Mouse (Mus musculus) myocyte (in vitro differentiated cells): Measurements from ENCODE around the gene 1110017D15Rik. TPM values are rescaled to one million over a fixed set of nuclear protein-coding genes. Genes with fewer than 3 reads are reported as not detected.

Experiments
- H3K27me3 ChIP-seq: one replicate; pipeline ENCODE4 v1.6.1; 2011; ENCODE audit not compliant: control insufficient read depth, insufficient read depth, insufficient read length
- H3K36me3 ChIP-seq: one replicate; pipeline ENCODE4 v1.6.1; 2011; ENCODE audit not compliant: control insufficient read depth, insufficient read depth
- H3K4me2 ChIP-seq: one replicate; pipeline ENCODE4 v1.6.1; 2011; ENCODE audit warnings: low read depth, control low read depth
- H3K4me3 ChIP-seq: one replicate; pipeline ENCODE4 v1.5.1; 2011; ENCODE audit warnings: mild to moderate bottlenecking, control low read depth, moderate library complexity
- H3K79me2 ChIP-seq: one replicate; pipeline ENCODE4 v1.6.1; 2011; ENCODE audit not compliant: control insufficient read depth, insufficient read depth
- H3ac ChIP-seq: one replicate; pipeline ENCODE4 v1.6.1; 2011; ENCODE audit not compliant: control insufficient read depth, insufficient read length
- CEBPB ChIP-seq: IDR thresholded peaks from 2 replicates; pipeline ENCODE4 v1.6.1; 2011; ENCODE audit warnings: mild to moderate bottlenecking, moderate library complexity; ENCODE audit not compliant: poor library complexity, insufficient read depth, severe bottlenecking
- E2F4 ChIP-seq: IDR thresholded peaks from one replicate; pipeline ENCODE4 v1.6.1; 2011; ENCODE audit warnings: mild to moderate bottlenecking, control low read depth, moderate library complexity; ENCODE audit not compliant: insufficient read depth
- MAX ChIP-seq: IDR thresholded peaks from one replicate; pipeline ENCODE4 v1.6.1; 2011; ENCODE audit warnings: low read depth, mild to moderate bottlenecking, control low read depth
- MYOD1 ChIP-seq, 3 experiments: IDR thresholded peaks; one replicate each; pipeline ENCODE4 v1.6.1; 2011; ENCODE audit warnings: control low read depth in 2 of 3, low read depth in 2 of 3, mild to moderate bottlenecking in 2 of 3, moderate library complexity in 1 of 3; ENCODE audit not compliant: insufficient read length in 2 of 3, control insufficient read depth in 1 of 3
- MYOG ChIP-seq, 3 experiments: IDR thresholded peaks; one replicate each; pipeline ENCODE4 v1.6.1; 2011; ENCODE audit warnings: control low read depth in 2 of 3, low read depth in 2 of 3, mild to moderate bottlenecking in 2 of 3; ENCODE audit not compliant: insufficient read length in 2 of 3, control insufficient read depth in 1 of 3, insufficient read depth in 1 of 3
- POLR2A ChIP-seq: IDR thresholded peaks from one replicate; pipeline ENCODE4 v1.6.1; 2011; ENCODE audit warnings: low read depth, mild to moderate bottlenecking, control low read depth, moderate library complexity; ENCODE audit not compliant: insufficient read length
- POLR2AphosphoS2 ChIP-seq: IDR thresholded peaks from one replicate; pipeline ENCODE4 v1.6.1; 2011; ENCODE audit warnings: low read depth, control low read depth; ENCODE audit not compliant: insufficient read length
- REST ChIP-seq: IDR thresholded peaks from one replicate; pipeline ENCODE4 v1.6.1; 2011; ENCODE audit warnings: mild to moderate bottlenecking, control low read depth, moderate library complexity; ENCODE audit not compliant: insufficient read depth, insufficient read length
- SRF ChIP-seq: IDR thresholded peaks from one replicate; pipeline ENCODE4 v1.6.1; 2011; ENCODE audit warnings: low read depth; ENCODE audit not compliant: control insufficient read depth, insufficient read length
- TCF12 ChIP-seq: IDR thresholded peaks from one replicate; pipeline ENCODE4 v1.6.1; 2011; ENCODE audit warnings: mild to moderate bottlenecking, control low read depth; ENCODE audit not compliant: poor library complexity, insufficient read depth, severe bottlenecking
- TCF3 ChIP-seq: IDR thresholded peaks from one replicate; pipeline ENCODE4 v1.6.1; 2011; ENCODE audit warnings: low read depth, control low read depth; ENCODE audit not compliant: insufficient read length
- USF1 ChIP-seq: IDR thresholded peaks from one replicate; pipeline ENCODE4 v1.6.1; 2011; ENCODE audit warnings: low read depth, mild to moderate bottlenecking, control low read depth, moderate library complexity
- polyA plus RNA-seq: library from polyadenylated mRNA; unstranded; fragments of >200 nt; fragmentation: generic; extraction: Trizol; gene quantifications from one replicate; pipeline ENCODE4 v1.2.1, GENCODE M21; 2012; ENCODE audit warnings: missing spikeins

Gene 1110017D15Rik
- polyA plus RNA-seq, 1 experiment: 0.06 TPM

DNA sequence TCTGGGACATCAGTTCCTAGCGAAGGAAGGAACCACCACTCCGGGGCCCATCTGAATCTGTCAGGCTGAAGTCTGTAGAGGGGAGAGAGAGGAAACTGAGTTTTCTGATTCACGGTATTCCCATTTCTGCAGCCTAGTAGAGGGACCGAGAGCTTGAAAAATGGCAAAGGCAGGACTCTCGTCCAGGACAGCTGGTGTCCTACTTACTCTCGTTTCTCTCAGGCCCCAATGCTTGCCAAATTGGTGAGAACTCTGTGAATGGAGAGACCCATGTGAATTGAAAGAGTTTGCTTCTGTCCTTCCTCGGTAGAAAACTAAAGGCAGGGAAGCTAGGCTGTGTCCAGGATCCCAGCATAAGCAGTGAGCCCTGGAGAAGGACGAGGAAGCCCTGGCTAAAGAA is 17.5 kb downstream of the 1110017D15Rik start:
- Histone ChIP-seq H3K4me3 (no peak overlapping the region), H3K4me2 (no peak overlapping the region), H3K27me3 (no peaks in the 10 kb centered on the region), H3K36me3 (no peaks in the 10 kb centered on the region), H3K79me2 (no peaks in the 10 kb centered on the region), H3ac (no peak overlapping the region)
- TF ChIP-seq TCF12: no peak
- no peak for TF ChIP-seq MYOD1 (IDR thresholded peaks at IDR 0.05; ENCODE audit: control insufficient read depth in 1 of 3, insufficient read length in 2 of 3, low read depth in 2 of 3)
- TF ChIP-seq E2F4: no peak
- no peak for TF ChIP-seq TCF3

DNA sequence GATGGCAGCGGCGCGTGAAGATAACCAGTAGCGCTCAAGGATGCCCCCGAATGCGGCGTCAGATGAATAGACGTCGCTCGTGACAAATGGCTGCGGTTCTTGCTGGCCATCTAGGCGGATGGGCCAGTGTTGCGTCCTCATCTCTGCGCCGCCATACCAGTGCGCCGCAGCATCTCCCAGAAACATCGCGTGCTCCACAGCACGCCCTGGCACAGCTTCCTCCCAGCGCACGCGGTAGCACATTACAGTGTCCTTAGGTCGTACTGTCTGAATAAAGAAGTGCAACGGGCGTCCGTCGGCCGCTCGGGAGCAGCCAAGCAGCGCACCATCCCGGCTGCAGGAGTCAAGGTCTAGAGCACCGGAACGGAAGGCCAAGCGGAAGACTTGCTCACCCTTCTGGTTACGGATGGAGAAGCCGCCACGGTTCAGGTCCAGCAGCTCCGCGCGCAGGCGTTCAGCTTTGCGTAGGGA is 18.2 kb downstream of the 1110017D15Rik start:
- Histone ChIP-seq H3K4me3 (no peak overlapping the region), H3K4me2 (no peak overlapping the region), H3K79me2 (no peaks in the 10 kb centered on the region), H3K36me3 (no peaks in the 10 kb centered on the region), H3K27me3 (no peaks in the 10 kb centered on the region), H3ac (no peak overlapping the region)
- TF ChIP-seq USF1: no peak
- no peak for TF ChIP-seq REST
- no peak for TF ChIP-seq TCF3
- no peak for TF ChIP-seq CEBPB
- TF ChIP-seq E2F4: no peak
- TF ChIP-seq MYOG (IDR thresholded peaks at IDR 0.05; ENCODE audit: control insufficient read depth in 1 of 3, insufficient read depth in 1 of 3, insufficient read length in 2 of 3, low read depth in 2 of 3): no peak

DNA sequence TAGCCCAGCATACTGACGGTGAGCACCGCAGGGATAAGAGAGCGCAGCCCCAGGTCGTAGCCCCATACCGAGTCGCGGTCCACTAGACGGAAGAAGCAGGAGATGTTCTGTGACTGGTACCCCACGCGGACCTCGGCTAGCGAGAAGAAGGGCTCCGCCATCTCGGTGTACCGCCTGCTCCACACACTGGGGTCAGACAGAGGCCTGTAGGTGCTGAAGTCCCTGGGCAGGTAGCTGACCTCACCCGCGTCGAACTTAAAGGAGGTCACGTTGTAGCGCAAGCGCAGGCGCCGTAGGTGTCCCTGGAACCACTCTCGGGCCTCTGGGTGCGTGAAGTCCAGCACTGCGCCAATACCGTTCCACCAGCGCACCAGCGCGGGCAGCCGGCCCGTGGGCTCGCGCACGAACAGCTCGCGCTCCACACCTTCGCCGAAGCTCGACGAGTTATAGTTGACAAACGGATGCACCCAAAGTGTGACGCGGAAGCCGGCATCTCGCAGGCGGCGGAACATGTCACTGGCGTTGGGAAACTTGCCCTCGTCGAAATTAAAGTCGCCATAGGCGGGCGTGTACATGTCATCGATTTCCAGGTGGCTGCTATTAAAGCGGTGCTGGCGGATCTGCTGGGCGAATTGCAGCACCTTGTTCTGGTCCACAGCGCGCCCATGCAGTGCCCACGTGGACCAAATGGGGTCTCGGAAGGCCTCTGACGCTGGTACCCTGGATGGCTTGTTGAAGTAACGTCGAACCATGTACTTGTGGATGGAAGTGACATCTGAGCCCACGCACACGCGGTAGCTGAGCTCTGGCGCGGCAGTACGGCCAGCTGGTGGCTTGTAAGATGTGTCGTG is 18.9 kb downstream of the 1110017D15Rik start:
- Histone ChIP-seq H3K4me3 (no peak overlapping the region), H3K4me2 (no peak overlapping the region), H3K79me2 (no peaks in the 10 kb centered on the region), H3K27me3 (no peaks in the 10 kb centered on the region), H3ac (no peak overlapping the region), H3K36me3 (no peaks in the 10 kb centered on the region)
- no peak for TF ChIP-seq POLR2AphosphoS2
- no peak for TF ChIP-seq MYOD1 (IDR thresholded peaks at IDR 0.05; ENCODE audit: control insufficient read depth in 1 of 3, insufficient read length in 2 of 3, low read depth in 2 of 3)
- TF ChIP-seq SRF: no peak
- TF ChIP-seq E2F4: no peak
- no peak for TF ChIP-seq POLR2A

DNA sequence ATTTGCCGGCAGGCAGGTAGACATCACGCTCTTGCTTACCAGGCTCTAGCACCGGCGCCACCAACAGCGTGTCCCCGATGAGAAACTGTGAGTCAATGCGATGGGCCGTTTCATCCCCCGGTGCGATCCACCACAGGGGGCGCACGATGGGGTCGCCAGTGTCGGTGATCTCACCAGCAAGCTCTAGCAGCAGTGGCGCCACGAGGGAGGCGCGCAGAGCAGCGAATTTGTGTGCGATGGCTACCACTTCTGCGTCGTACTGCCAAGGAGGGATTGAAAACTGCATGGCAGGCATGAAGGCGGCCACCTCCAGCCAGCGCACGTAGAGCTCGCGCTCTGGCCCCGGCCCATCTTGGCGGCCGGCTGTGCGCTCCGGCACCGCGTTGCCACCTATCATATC is 19.6 kb downstream of the 1110017D15Rik start:
- TF ChIP-seq E2F4: no peak
- TF ChIP-seq MYOG (IDR thresholded peaks at IDR 0.05; ENCODE audit: control insufficient read depth in 1 of 3, insufficient read depth in 1 of 3, insufficient read length in 2 of 3, low read depth in 2 of 3): no peak
- no peak for TF ChIP-seq MYOD1 (IDR thresholded peaks at IDR 0.05; ENCODE audit: control insufficient read depth in 1 of 3, insufficient read length in 2 of 3, low read depth in 2 of 3)
- no peak for TF ChIP-seq SRF
- TF ChIP-seq MAX: no peak
- no peak overlapping the region for H3K4me3 ChIP-seq
- no peak overlapping the region for H3K4me2 ChIP-seq
- no peaks in the 10 kb centered on the region for H3K79me2 ChIP-seq
- no peak overlapping the region for H3ac ChIP-seq
- no peaks in the 10 kb centered on the region for H3K27me3 ChIP-seq
- H3K36me3 ChIP-seq: no peaks in the 10 kb centered on the region

DNA sequence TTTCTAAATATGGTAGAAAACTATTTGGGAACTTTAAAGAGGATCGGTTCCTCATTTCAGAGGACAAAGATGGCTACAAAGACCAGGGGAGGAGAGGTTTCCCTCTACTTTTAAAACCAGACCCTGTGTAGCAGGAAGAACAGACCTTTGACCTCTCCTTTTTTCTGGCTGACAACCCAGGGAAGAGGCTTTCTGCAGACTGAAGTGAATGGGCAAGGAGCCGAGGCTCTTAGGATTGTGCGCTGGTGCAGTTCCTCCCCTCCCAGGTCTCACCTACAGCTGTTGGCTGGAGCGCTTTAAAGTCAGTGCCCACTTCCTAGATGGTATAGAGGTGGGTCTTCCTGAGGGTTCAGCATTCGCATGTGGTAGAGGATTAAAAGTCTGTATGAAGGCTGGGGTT is 20.1 kb downstream of the 1110017D15Rik start:
- no peak for TF ChIP-seq SRF
- TF ChIP-seq TCF3: no peak
- no peak for TF ChIP-seq CEBPB
- no peak for TF ChIP-seq USF1
- TF ChIP-seq MYOG (IDR thresholded peaks at IDR 0.05; ENCODE audit: control insufficient read depth in 1 of 3, insufficient read depth in 1 of 3, insufficient read length in 2 of 3, low read depth in 2 of 3): no peak
- TF ChIP-seq E2F4: no peak
- no peak for TF ChIP-seq POLR2A
- no peak for TF ChIP-seq MAX
- no peak for TF ChIP-seq POLR2AphosphoS2
- TF ChIP-seq TCF12: no peak
- TF ChIP-seq MYOD1 (IDR thresholded peaks at IDR 0.05; ENCODE audit: control insufficient read depth in 1 of 3, insufficient read length in 2 of 3, low read depth in 2 of 3): no peak
- no peak for TF ChIP-seq REST
- Histone ChIP-seq H3K4me3 (no peak overlapping the region), H3K36me3 (no peaks in the 10 kb centered on the region), H3K4me2 (no peak overlapping the region), H3K79me2 (no peaks in the 10 kb centered on the region), H3K27me3 (no peaks in the 10 kb centered on the region), H3ac (no peak overlapping the region)
